Mouse (Mus musculus) intestine, embryonic 16.5 days (tissue): ENCODE measurements at regions not wholly inside any gene's neighbourhood (a gene's known extent, or its start where the extent isn't known, plus 50 kb on each side); places are given as distances from the start of the nearest gene placed in this dataset.

ENCODE experiments used
- ATAC-seq: fragments of 200-750 bp; cut with Nextera tagmentation; 2 replicates; pipeline ENCODE4 v1.8.0; 2017; ENCODE audit warnings: moderate TSS enrichment, moderate library complexity
- H3K27ac ChIP-seq: fragments of 300-500 bp; sonication (generic); 2 replicates; pipeline ENCODE4 v1.5.1; 2014; ENCODE audit warnings: mild to moderate bottlenecking, low read length
- H3K27me3 ChIP-seq: fragments of 300-500 bp; sonication (generic); replicated peaks from 2 replicates; pipeline ENCODE4 v1.6.1; 2014; ENCODE audit warnings: low read length, control low read depth, mixed read lengths; ENCODE audit not compliant: control insufficient read depth, insufficient read depth
- H3K36me3 ChIP-seq: fragments of 300-500 bp; sonication (generic); 2 replicates; pipeline ENCODE4 v1.6.1; 2014; ENCODE audit warnings: low read length, control low read depth; ENCODE audit not compliant: control insufficient read depth, insufficient read depth
- H3K4me1 ChIP-seq: fragments of 300-500 bp; sonication (generic); 2 replicates; pipeline ENCODE4 v1.6.1; 2014; ENCODE audit warnings: low read length, control low read depth, mixed read lengths; ENCODE audit not compliant: control insufficient read depth, insufficient read depth
- H3K4me2 ChIP-seq: fragments of 300-500 bp; sonication (generic); 2 replicates; pipeline ENCODE4 v1.6.1; 2014; ENCODE audit warnings: low read depth, low read length, control low read depth
- H3K4me3 ChIP-seq: fragments of 300-500 bp; sonication (generic); 2 replicates; pipeline ENCODE4 v1.5.1; 2014; ENCODE audit warnings: mild to moderate bottlenecking, low read length
- H3K9ac ChIP-seq: fragments of 300-500 bp; sonication (generic); 2 replicates; pipeline ENCODE4 v1.6.1; 2014; ENCODE audit warnings: low read depth, low read length
- H3K9me3 ChIP-seq: fragments of 300-500 bp; sonication (generic); 2 replicates; pipeline ENCODE4 v1.6.1; 2016; ENCODE audit warnings: low read length, control low read depth; ENCODE audit not compliant: control insufficient read depth
- WGBS: fragments of 180-500 bp; shearing (Covaris S2); extraction: QIAGEN DNeasy Blood & Tissue Kit; methylation state at CpG from one replicate; pipeline ENCODE4 v1.1.7; 2014; 5-methylcytosine and 5-hydroxymethylcytosine counted together

GRCm38 (mm10) chr10:125892122-125892521, 73.8 kb upstream of the Lrig3 start:
- Histone ChIP-seq H3K27me3 (no peaks in the 10 kb centered on the region), H3K4me1 (no peaks in the 10 kb centered on the region), H3K36me3 (no peaks in the 10 kb centered on the region), H3K4me3 (no peak overlapping the region), H3K9me3 (no peaks in the 10 kb centered on the region), H3K27ac (no peak overlapping the region), H3K9ac (no peak overlapping the region), H3K4me2 (no peak overlapping the region)
- WGBS, result 68% methylated on average over 7 of the region's 7 CpGs
- no peak for ATAC-seq

GRCm38 (mm10) chr10:125895744-125896482, 70.1 kb upstream of the Lrig3 start:
- ATAC-seq, result no peak
- Histone ChIP-seq H3K9ac (no peak overlapping the region), H3K4me2 (no peak overlapping the region), H3K4me3 (no peak overlapping the region), H3K9me3 (no peaks in the 10 kb centered on the region), H3K4me1 (no peaks in the 10 kb centered on the region), H3K27me3 (no peaks in the 10 kb centered on the region), H3K36me3 (no peaks in the 10 kb centered on the region), H3K27ac (no peak overlapping the region)
- 68% methylated on average over 7 of the region's 7 CpGs for WGBS

GRCm38 (mm10) chr10:125896646-125897045, 69.3 kb upstream of the Lrig3 start:
- no peaks in the 10 kb centered on the region for H3K9me3 ChIP-seq
- no peaks in the 10 kb centered on the region for H3K4me1 ChIP-seq
- no peaks in the 10 kb centered on the region for H3K36me3 ChIP-seq
- 62% methylated on average over 5 of the region's 5 CpGs for WGBS
- no peaks in the 10 kb centered on the region for H3K27me3 ChIP-seq
- no peak overlapping the region for H3K4me3 ChIP-seq
- H3K9ac ChIP-seq, result no peak overlapping the region
- no peak overlapping the region for H3K27ac ChIP-seq
- H3K4me2 ChIP-seq, result no peak overlapping the region
- no peak for ATAC-seq

- 76% methylated on average over 4 of the region's 4 CpGs for WGBS
- Histone ChIP-seq H3K4me2 (no peak overlapping the region), H3K4me3 (no peak overlapping the region), H3K36me3 (no peaks in the 10 kb centered on the region), H3K4me1 (no peaks in the 10 kb centered on the region), H3K27me3 (no peaks in the 10 kb centered on the region), H3K9me3 (no peaks in the 10 kb centered on the region), H3K27ac (no peak overlapping the region), H3K9ac (no peak overlapping the region)
- no peak for ATAC-seq
Observed at GRCm38 (mm10) chr10:125899504-125899903, 66.5 kb upstream of the Lrig3 start.

DNA sequence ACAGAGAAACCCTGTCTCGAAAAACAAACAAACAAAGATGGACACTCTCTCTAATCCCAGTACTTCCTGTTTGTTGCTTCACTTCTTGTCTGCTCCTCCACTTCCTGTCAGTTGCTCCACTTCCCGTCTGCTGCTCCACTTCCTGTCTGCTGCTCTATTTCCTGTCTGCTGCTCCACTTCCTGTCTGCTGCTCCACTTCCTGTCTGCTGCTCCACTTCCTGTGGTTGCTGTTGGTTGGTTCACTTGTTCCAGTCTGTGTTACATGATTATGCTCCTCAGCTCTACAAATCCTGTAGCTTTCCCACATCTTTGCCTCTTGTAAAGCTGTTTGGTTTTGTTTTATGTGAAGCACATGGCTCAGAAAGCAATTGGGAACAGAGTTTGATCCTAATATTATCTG, 65.4 kb upstream of the Lrig3 start:
- no peaks in the 10 kb centered on the region for H3K27me3 ChIP-seq
- no peak overlapping the region for H3K9ac ChIP-seq
- no peaks in the 10 kb centered on the region for H3K4me1 ChIP-seq
- no peaks in the 10 kb centered on the region for H3K36me3 ChIP-seq
- 87% methylated on average over 2 of the region's 2 CpGs for whole genome bisulfite sequencing
- ATAC-seq, result no peak
- H3K9me3 ChIP-seq, result no peaks in the 10 kb centered on the region
- H3K27ac ChIP-seq, result no peak overlapping the region
- H3K4me2 ChIP-seq, result no peak overlapping the region
- no peak overlapping the region for H3K4me3 ChIP-seq

DNA sequence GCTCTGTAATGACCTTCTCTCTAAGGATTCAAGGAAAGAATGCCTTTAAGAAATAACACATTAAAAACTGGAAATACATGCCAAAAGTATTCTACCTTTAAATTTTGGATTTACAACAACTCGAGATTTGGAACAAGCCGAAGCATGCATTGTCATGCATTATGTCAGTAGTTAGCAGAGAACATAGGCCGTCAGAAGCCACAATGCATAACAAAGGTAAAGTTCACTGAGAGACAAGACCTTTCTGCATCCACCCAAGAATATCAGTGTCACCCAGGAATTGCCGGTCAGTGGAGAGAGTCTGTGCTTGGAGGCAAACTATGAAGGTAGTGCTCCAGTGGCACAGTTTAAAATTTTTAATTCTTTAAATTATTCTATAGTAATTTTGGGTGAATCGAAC, 63.3 kb upstream of the Lrig3 start:
- Histone ChIP-seq H3K4me1 (no peaks in the 10 kb centered on the region), H3K27me3 (no peaks in the 10 kb centered on the region), H3K36me3 (no peaks in the 10 kb centered on the region), H3K9ac (no peak overlapping the region), H3K9me3 (no peaks in the 10 kb centered on the region), H3K4me2 (no peak overlapping the region), H3K27ac (no peak overlapping the region), H3K4me3 (no peak overlapping the region)
- 88% methylated on average over 5 of the region's 5 CpGs for WGBS
- ATAC-seq, result no peak

GRCm38 (mm10) chr10:125912207-125912606, 53.8 kb upstream of the Lrig3 start:
- H3K9me3 ChIP-seq, result no peaks in the 10 kb centered on the region
- no peak overlapping the region for H3K4me2 ChIP-seq
- 0 out of 2 replicates have a peak, but pooled peaks have one; percentile 48 for ATAC-seq
- no peak overlapping the region for H3K27ac ChIP-seq
- no peaks in the 10 kb centered on the region for H3K27me3 ChIP-seq
- H3K36me3 ChIP-seq, result no peaks in the 10 kb centered on the region
- H3K9ac ChIP-seq, result no peak overlapping the region
- WGBS, result 37% methylated on average over 7 of the region's 7 CpGs
- H3K4me3 ChIP-seq, result no peak overlapping the region
- H3K4me1 ChIP-seq, result no peaks in the 10 kb centered on the region
